Mouse (Mus musculus) lung, embryonic 14.5 days (tissue): ENCODE measurements at regions not wholly inside any gene's neighbourhood (a gene's known extent, or its start where the extent isn't known, plus 50 kb on each side); places are given as distances from the start of the nearest gene placed in this dataset.

Experiments used
- ATAC-seq: fragments of 200-750 bp; cut with Nextera tagmentation; 2 replicates; pipeline ENCODE4 v1.8.0; 2017; ENCODE audit warnings: mild to moderate bottlenecking, moderate TSS enrichment, moderate library complexity; ENCODE audit not compliant: insufficient read depth
- DNase-seq: peaks from one replicate; pipeline ENCODE4 v3.0.0-alpha.2; 2015
- H3K27ac ChIP-seq: fragments of 300-500 bp; sonication (generic); 2 replicates; pipeline ENCODE4 v1.5.1; 2014; ENCODE audit warnings: low read depth, mild to moderate bottlenecking, moderate library complexity
- H3K27me3 ChIP-seq: fragments of 300-500 bp; sonication (generic); 2 replicates; pipeline ENCODE4 v1.6.1; 2014; ENCODE audit warnings: low read length, control low read depth; ENCODE audit not compliant: insufficient read depth
- H3K36me3 ChIP-seq: fragments of 300-500 bp; sonication (generic); 2 replicates; pipeline ENCODE4 v1.6.1; 2014; ENCODE audit warnings: control low read depth; ENCODE audit not compliant: insufficient read depth
- H3K4me1 ChIP-seq: fragments of 300-500 bp; sonication (generic); 2 replicates; pipeline ENCODE4 v1.6.1; 2014; ENCODE audit warnings: antibody characterized with exemption, control low read depth; ENCODE audit not compliant: insufficient read depth
- H3K4me2 ChIP-seq: fragments of 300-500 bp; sonication (generic); 2 replicates; pipeline ENCODE4 v1.6.1; 2014; ENCODE audit warnings: mild to moderate bottlenecking
- H3K4me3 ChIP-seq: fragments of 300-500 bp; sonication (generic); 2 replicates; pipeline ENCODE4 v1.5.1; 2014; ENCODE audit warnings: low read depth, low read length
- H3K9ac ChIP-seq: fragments of 300-500 bp; sonication (generic); 2 replicates; pipeline ENCODE4 v1.6.1; 2014
- H3K9me3 ChIP-seq: fragments of 300-500 bp; sonication (generic); 2 replicates; pipeline ENCODE4 v1.6.1; 2016; ENCODE audit warnings: low read depth, low read length, control low read depth
- CTCF ChIP-seq: IDR thresholded peaks from 2 replicates; pipeline ENCODE4 v1.5.1; 2016; ENCODE audit warnings: antibody characterized with exemption, low read depth
- WGBS: fragments of 180-500 bp; shearing (Covaris S2); extraction: QIAGEN DNeasy Blood & Tissue Kit; methylation state at CpG from one replicate; pipeline ENCODE4 v1.1.7; 2014; 5-methylcytosine and 5-hydroxymethylcytosine counted together

DNA sequence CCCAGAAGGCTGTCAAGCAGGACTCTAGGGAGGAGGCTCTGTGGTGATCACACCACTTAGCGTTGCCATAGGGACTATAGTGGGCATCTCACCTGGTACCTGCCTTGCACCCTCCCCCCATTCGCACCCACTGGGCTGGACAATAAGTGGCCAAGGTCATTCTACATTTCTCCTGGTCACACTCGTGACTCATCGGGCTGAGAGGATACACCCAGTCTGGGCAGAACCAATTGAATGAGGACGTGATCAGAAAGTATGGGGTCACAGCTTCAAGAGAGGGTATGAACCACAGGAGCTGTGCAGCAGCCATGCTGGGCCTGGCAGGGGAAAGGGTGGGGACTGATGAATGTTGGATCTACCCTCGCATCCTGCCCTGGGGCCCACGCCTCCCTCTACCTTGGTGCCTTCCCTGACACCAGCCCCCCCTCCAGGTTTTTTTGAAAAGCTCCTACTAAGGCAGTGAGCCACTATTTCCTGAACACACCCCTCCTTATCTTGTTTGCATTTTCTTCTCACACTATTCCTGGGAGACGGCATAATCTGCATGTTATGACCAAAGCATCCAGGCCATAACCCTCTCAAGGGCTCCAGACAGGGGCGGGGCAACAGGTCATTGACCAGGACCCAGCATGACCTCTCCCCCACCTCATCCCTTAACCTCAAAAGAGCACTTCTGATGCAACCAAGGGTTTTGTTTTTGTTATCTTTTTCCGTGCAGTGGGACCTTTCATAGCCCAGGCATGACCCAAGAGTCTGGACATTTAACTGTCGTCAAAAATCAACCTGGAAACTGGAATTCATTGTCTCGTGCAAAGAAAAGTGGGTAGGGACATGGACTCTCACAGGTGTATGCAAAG is 89.4 kb upstream of the Armc2 start:
- Histone ChIP-seq H3K4me2 (no peak overlapping the region), H3K36me3 (no peaks in the 10 kb centered on the region), H3K9me3 (no peaks in the 10 kb centered on the region; the same call in 1 of the 2 replicates), H3K9ac (no peak overlapping the region), H3K4me3 (no peak overlapping the region), H3K27me3 (no peaks in the 10 kb centered on the region), H3K27ac (no peak overlapping the region), H3K4me1 (peaks cover 9% of the 10 kb centered on the region; the same call in 1 of the 2 replicates)
- no peak for DNase-seq
- ATAC-seq = no peak
- no peak for TF ChIP-seq CTCF
- 65% methylated on average over 12 of the region's 12 CpGs for WGBS

GRCm38 (mm10) chr10:42106611-42107010 is 88.4 kb upstream of the Armc2 start:
- no peak overlapping the region for H3K9ac ChIP-seq
- TF ChIP-seq CTCF = no peak
- WGBS = 81% methylated on average over 9 of the region's 9 CpGs
- no peaks in the 10 kb centered on the region for H3K27me3 ChIP-seq
- H3K27ac ChIP-seq = no peak overlapping the region
- H3K9me3 ChIP-seq = no peaks in the 10 kb centered on the region; the same call in 1 of the 2 replicates
- ATAC-seq = no peak
- no peak overlapping the region for H3K4me2 ChIP-seq
- no peak for DNase-seq
- H3K4me3 ChIP-seq = no peak overlapping the region
- peaks cover 9% of the 10 kb centered on the region; the same call in 1 of the 2 replicates for H3K4me1 ChIP-seq
- no peaks in the 10 kb centered on the region for H3K36me3 ChIP-seq

DNA sequence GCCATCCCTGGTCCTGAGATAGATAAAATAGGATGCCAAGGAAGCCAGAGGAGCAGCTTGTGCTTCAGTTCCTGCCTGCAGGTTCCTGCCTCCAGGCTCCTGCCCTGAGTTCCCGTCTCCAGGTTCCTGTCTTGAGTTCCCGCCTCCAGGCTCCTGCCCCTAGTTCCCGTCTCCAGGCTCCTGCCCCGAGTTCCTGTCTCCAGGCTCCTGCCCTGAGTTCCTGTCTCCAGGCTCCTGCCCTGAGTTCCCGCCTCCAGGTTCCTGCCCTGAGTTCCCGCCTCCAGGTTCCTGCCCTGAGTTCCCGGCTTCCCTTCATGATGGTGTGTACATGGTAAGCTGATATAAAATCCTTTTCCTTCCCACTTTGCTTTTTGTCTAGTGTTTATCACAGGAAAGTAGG is 86.8 kb upstream of the Armc2 start:
- H3K4me3 ChIP-seq = no peak overlapping the region
- WGBS = 80% methylated on average over 7 of the region's 7 CpGs
- H3K9me3 ChIP-seq = no peaks in the 10 kb centered on the region; the same call in 1 of the 2 replicates
- no peaks in the 10 kb centered on the region for H3K36me3 ChIP-seq
- TF ChIP-seq CTCF = no peak
- peaks cover 9% of the 10 kb centered on the region; the same call in 1 of the 2 replicates for H3K4me1 ChIP-seq
- no peak overlapping the region for H3K27ac ChIP-seq
- H3K9ac ChIP-seq = no peak overlapping the region
- DNase-seq = no peak
- H3K4me2 ChIP-seq = no peak overlapping the region
- no peaks in the 10 kb centered on the region for H3K27me3 ChIP-seq
- no peak for ATAC-seq

DNA sequence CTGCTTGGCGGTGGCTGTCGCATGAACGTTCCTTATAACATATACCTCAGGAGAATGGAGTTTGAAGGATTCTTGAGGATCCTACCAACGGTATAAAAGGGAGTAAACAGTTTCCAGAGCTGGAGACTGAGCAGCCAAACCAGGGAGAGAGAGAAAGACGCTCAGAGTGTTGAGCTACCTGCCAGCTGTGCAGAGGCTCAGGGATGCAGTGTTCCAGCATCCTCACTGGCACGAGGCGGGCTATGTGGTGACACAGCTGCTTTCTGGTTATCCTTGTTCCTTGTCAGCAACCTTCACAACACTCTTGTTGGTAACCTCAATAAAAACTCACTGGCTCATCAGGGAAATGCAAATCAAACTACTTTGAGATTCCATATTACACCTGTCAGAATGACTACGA is 84.1 kb upstream of the Armc2 start:
- no peak overlapping the region for H3K27ac ChIP-seq
- no peaks in the 10 kb centered on the region for H3K4me1 ChIP-seq
- no peak overlapping the region for H3K9ac ChIP-seq
- no peak for ATAC-seq
- TF ChIP-seq CTCF = no peak
- no peak overlapping the region for H3K4me2 ChIP-seq
- no peak overlapping the region for H3K4me3 ChIP-seq
- H3K36me3 ChIP-seq = no peaks in the 10 kb centered on the region
- H3K9me3 ChIP-seq = no peaks in the 10 kb centered on the region; the same call in 1 of the 2 replicates
- no peak for DNase-seq
- H3K27me3 ChIP-seq = no peaks in the 10 kb centered on the region
- 78% methylated on average over 8 of the region's 8 CpGs for WGBS

DNA sequence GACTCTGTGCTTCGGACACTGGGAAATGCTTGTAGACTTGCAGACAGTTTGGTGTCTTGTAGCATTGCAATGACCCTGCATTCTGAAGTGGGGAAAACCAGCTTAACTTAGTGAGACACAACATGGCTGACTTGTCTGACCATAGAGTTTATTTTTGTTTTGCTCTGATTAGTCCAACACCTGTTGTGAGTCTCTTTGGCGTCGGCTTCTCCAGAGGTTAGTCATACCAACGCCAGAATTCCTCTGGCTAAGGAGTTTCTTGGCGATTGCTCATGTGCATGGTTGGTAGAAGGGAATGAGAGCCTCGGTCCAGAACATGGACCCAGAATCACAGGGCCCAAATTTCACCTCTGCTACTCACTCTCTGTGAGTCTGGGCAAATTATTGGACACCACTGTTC is 82.9 kb upstream of the Armc2 start:
- ATAC-seq (no peak), DNase-seq (no peak)
- Histone ChIP-seq H3K9ac (no peak overlapping the region), H3K36me3 (no peaks in the 10 kb centered on the region), H3K9me3 (no peaks in the 10 kb centered on the region; the same call in 1 of the 2 replicates), H3K27me3 (no peaks in the 10 kb centered on the region), H3K4me3 (no peak overlapping the region), H3K4me1 (no peaks in the 10 kb centered on the region), H3K27ac (no peak overlapping the region), H3K4me2 (no peak overlapping the region)
- WGBS = 68% methylated on average over 6 of the region's 6 CpGs
- no peak for TF ChIP-seq CTCF

DNA sequence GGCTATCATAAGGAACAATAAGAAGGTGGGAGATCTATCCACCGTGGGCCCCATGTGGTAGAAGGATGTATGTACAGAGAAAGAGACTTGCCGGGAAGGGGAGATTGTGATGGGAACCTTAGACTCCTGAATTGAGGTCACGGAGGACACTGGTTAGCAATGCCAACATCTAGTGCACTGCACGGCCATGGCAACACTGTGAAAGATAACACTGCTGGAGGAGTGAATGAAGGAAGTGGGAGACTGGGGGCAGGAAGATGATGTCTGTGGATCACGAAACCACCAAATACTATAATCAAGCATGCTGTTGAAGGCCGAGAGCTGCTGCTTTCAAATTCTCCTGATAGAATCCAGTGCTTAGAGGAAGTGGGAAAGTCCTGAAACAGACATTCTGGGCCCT is 78.7 kb upstream of the Armc2 start:
- ATAC-seq = no peak
- Histone ChIP-seq H3K27ac (no peak overlapping the region), H3K9ac (no peak overlapping the region), H3K36me3 (no peaks in the 10 kb centered on the region), H3K4me1 (no peaks in the 10 kb centered on the region), H3K4me3 (no peak overlapping the region), H3K27me3 (no peaks in the 10 kb centered on the region), H3K9me3 (no peaks in the 10 kb centered on the region), H3K4me2 (no peak overlapping the region)
- WGBS = 83% methylated on average over 6 of the region's 6 CpGs
- no peak for DNase-seq
- TF ChIP-seq CTCF = no peak

DNA sequence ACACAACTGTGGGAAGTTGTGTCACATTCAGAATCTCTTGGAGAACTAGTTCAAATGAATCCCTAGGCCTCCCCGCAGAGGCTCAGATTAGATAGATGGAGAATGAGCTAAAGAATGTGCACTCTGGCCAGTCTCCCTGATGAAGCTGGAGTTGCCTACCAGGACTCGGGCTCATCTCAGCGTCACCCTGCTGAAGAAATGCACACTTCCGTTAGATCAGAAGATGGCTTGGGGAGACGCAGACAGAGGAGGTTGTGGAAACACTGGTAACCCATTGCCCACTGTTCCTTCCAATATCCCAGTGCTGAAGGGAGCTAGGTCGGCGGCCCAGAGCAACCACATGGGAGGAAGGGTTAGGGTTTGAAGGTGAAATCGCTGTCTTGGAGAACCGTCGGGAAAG is 77.7 kb upstream of the Armc2 start:
- TF ChIP-seq CTCF = no peak
- Histone ChIP-seq H3K9ac (no peak overlapping the region), H3K27me3 (no peaks in the 10 kb centered on the region), H3K4me2 (no peak overlapping the region), H3K9me3 (no peaks in the 10 kb centered on the region), H3K4me1 (no peaks in the 10 kb centered on the region), H3K36me3 (no peaks in the 10 kb centered on the region), H3K4me3 (no peak overlapping the region), H3K27ac (no peak overlapping the region)
- 87% methylated on average over 10 of the region's 10 CpGs for WGBS
- DNase-seq (no peak), ATAC-seq (no peak)
